Mouse (Mus musculus): ENCODE data around the gene Ripor3.

The Ripor3 gene

DNA sequence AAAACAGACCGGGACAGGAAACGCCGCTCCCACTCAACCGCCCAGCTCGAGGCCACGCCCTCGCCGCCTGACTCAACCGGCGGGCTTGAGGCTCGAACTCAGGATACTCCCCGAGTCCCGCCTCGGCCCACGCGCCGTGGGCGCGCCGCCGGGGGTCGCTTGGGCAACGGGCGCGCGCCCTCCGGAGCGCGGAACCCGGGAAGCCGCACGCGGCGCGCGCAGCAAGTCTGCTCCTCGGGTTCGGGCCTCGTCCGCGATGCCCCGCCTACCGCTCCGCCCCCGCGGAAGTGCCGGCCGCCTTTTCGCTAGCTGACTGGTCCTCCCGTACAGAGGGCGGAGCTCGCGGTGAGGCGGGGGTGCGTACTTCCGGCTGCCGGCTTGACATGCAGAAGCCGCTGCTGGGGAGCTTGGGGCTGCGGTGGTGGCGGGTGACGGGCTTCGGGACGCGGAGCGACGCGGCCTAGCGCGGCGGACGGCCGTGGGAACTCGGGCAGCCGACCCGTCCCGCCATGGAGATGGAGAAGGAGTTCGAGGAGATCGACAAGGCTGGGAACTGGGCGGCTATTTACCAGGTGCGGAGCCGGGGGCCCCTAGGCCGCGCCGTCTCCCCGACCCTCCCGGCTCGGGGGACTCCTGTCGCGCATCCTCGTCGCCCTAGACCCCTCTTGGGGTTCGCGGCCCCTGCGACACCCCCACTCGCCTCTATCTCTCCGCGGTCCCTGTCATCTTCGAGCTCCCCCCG, 78.3 kb downstream of the Ripor3 start, which contains the start of gene Ptpn1:
Gene Ptpn1, plus strand, starts transcription at position 73 of the 742 bp plus-strand sequence.
- peak; percentile 95 for DNase-seq (ENCODE audit: low spot score)

DNA sequence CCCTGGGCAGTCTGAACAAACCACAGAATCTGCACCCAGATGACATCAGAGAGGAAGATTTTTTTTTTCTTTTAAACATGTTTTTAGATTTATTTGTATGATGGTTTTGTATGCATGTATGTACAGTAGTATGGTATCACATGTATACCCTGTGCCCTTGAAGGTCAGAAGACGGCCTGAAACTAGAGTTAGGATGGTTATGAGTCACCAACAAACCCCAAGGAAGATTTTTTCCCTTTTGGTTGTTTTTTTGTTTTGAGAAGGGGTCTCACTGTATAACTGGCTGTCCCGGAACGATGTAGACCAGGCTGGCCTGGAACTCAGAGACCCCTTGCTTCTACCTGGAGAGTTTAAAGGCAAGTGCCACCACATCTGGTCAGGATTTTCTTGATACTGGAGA, 79.4 kb downstream of the Ripor3 start:
- no peak for DNase-seq (ENCODE audit: low spot score)
